Mouse (Mus musculus): ENCODE data around the gene Acin1.

The Acin1 gene

GRCm38 (mm10) chr14:54686522-54687143 is at the start of gene Acin1:
Gene Acin1 (minus strand): TSS chr14:54686931.
- DNase-seq: peak; percentile 100

GRCm38 (mm10) chr14:54735221-54735620 is 48.5 kb upstream of the Acin1 start:
- no peak for DNase-seq

- no peak for DNase-seq
These were observed 47.3 kb upstream of the Acin1 start for GRCm38 (mm10) chr14:54734004-54734403.

- no peak for DNase-seq
These were observed 45.5 kb upstream of the Acin1 start for GRCm38 (mm10) chr14:54732206-54732605.

- no peak for DNase-seq
These were observed 43.6 kb upstream of the Acin1 start for GRCm38 (mm10) chr14:54730305-54730704.

GRCm38 (mm10) chr14:54728823-54729653 is 42.3 kb upstream of the Acin1 start:
- no peak for DNase-seq

GRCm38 (mm10) chr14:54727565-54727964 is 40.8 kb upstream of the Acin1 start:
- DNase-seq: no peak

GRCm38 (mm10) chr14:54724049-54724448 is 37.3 kb upstream of the Acin1 start:
- no peak for DNase-seq

- no peak for DNase-seq
These were observed 35.0 kb upstream of the Acin1 start for GRCm38 (mm10) chr14:54721711-54722110.

- no peak for DNase-seq
These were observed 34.1 kb upstream of the Acin1 start for GRCm38 (mm10) chr14:54720654-54721350.

- no peak for DNase-seq
These were observed 33.3 kb upstream of the Acin1 start for GRCm38 (mm10) chr14:54720041-54720440.

GRCm38 (mm10) chr14:54715402-54715801 is 28.7 kb upstream of the Acin1 start:
- no peak for DNase-seq

GRCm38 (mm10) chr14:54714617-54715081 is 27.9 kb upstream of the Acin1 start:
- peak; percentile 25 for DNase-seq

GRCm38 (mm10) chr14:54714121-54714520 is 27.4 kb upstream of the Acin1 start:
- peak; percentile 50 for DNase-seq

GRCm38 (mm10) chr14:54712861-54713260 is 26.1 kb upstream of the Acin1 start:
- DNase-seq: no peak

GRCm38 (mm10) chr14:54712074-54712473 is 25.3 kb upstream of the Acin1 start, which contains the start of gene Cebpe:
Gene Cebpe (minus strand): TSS chr14:54712174.
- no peak for DNase-seq

- no peak for DNase-seq
These were observed 22.3 kb upstream of the Acin1 start for GRCm38 (mm10) chr14:54709054-54709453.

- DNase-seq: no peak
These were observed 20.0 kb upstream of the Acin1 start for GRCm38 (mm10) chr14:54706589-54707320.

GRCm38 (mm10) chr14:54705844-54706243 is 19.1 kb upstream of the Acin1 start:
- no peak for DNase-seq

- DNase-seq: no peak
These were observed 16.5 kb upstream of the Acin1 start for GRCm38 (mm10) chr14:54703207-54703606.

GRCm38 (mm10) chr14:54701298-54701697 is 14.6 kb upstream of the Acin1 start:
- peak; percentile 75 for DNase-seq

- DNase-seq: no peak
These were observed 12.9 kb upstream of the Acin1 start for GRCm38 (mm10) chr14:54699586-54699985.

GRCm38 (mm10) chr14:54698733-54699132 is 12.0 kb upstream of the Acin1 start, which contains the start of gene Gm29776:
Gene Gm29776 (minus strand): TSS chr14:54698833.
- DNase-seq: no peak

Data from right cerebral cortex, postnatal 4 days (tissue).